Mouse (Mus musculus): Measurements from ENCODE around the gene Sprr2i. TPM values are rescaled to one million over a fixed set of nuclear protein-coding genes. Genes with fewer than 3 reads are reported as not detected.

Sprr2i gene
- polyA plus RNA-seq, 1 experiment from 2014 or later, result not detected

Other genes with a start within 250 kb of the Sprr2i start
- 0.05 TPM in 1 of 2 replicates, not detected in the other for gene Sprr2a1, start 192.2 kb upstream of the Sprr2i start, polyA plus RNA-seq (2016; fragmentation: Nextera tagmentation; extraction: Ambion mirVana)
- gene Sprr2a2, start 192.1 kb upstream of the Sprr2i start, polyA plus RNA-seq (2016; fragmentation: Nextera tagmentation; extraction: Ambion mirVana), result 0.19 TPM in 1 of 2 replicates, not detected in the other
- not detected in 2 replicates for gene Sprr2a3, start 122.6 kb upstream of the Sprr2i start, polyA plus RNA-seq (2016; fragmentation: Nextera tagmentation; extraction: Ambion mirVana)
- not detected in 2 replicates for gene Sprr2b, start 91.4 kb upstream of the Sprr2i start, polyA plus RNA-seq (2016; fragmentation: Nextera tagmentation; extraction: Ambion mirVana)
- not detected in 2 replicates for gene Sprr2d, start 68.9 kb upstream of the Sprr2i start, polyA plus RNA-seq (2016; fragmentation: Nextera tagmentation; extraction: Ambion mirVana)
- not detected in 2 replicates for gene Sprr2e, start 55.8 kb upstream of the Sprr2i start, polyA plus RNA-seq (2016; fragmentation: Nextera tagmentation; extraction: Ambion mirVana)
- not detected in 2 replicates for gene Sprr2f, start 42.8 kb upstream of the Sprr2i start, polyA plus RNA-seq (2016; fragmentation: Nextera tagmentation; extraction: Ambion mirVana)
- not detected in 2 replicates for gene Sprr2h, start 22.3 kb upstream of the Sprr2i start, polyA plus RNA-seq (2016; fragmentation: Nextera tagmentation; extraction: Ambion mirVana)
- not detected in 2 replicates for gene Sprr2j-ps, start 10.1 kb downstream of the Sprr2i start, polyA plus RNA-seq (2016; fragmentation: Nextera tagmentation; extraction: Ambion mirVana)
- 5.6 and 5.7 TPM in 2 replicates for gene Gm9774, start 21.4 kb downstream of the Sprr2i start, polyA plus RNA-seq (2016; fragmentation: Nextera tagmentation; extraction: Ambion mirVana)
- gene Sprr2k, start 24.6 kb downstream of the Sprr2i start, polyA plus RNA-seq (2016; fragmentation: Nextera tagmentation; extraction: Ambion mirVana), result not detected in 2 replicates
- not detected in 2 replicates for gene Sprr1b, start 30.8 kb downstream of the Sprr2i start, polyA plus RNA-seq (2016; fragmentation: Nextera tagmentation; extraction: Ambion mirVana)
- gene Sprr3, start 50.7 kb downstream of the Sprr2i start, polyA plus RNA-seq (2016; fragmentation: Nextera tagmentation; extraction: Ambion mirVana), result not detected in 2 replicates
- not detected in 2 replicates for gene Sprr1a, start 77.9 kb downstream of the Sprr2i start, polyA plus RNA-seq (2016; fragmentation: Nextera tagmentation; extraction: Ambion mirVana)
- not detected in 2 replicates for gene Sprr4, start 92.5 kb downstream of the Sprr2i start, polyA plus RNA-seq (2016; fragmentation: Nextera tagmentation; extraction: Ambion mirVana)
- gene 2310046K23Rik, start 126.5 kb downstream of the Sprr2i start, polyA plus RNA-seq (2016; fragmentation: Nextera tagmentation; extraction: Ambion mirVana), result not detected in 2 replicates
- 0.12 TPM in 1 of 2 replicates, not detected in the other for gene Ivl, start 165.7 kb downstream of the Sprr2i start, polyA plus RNA-seq (2016; fragmentation: Nextera tagmentation; extraction: Ambion mirVana)
- gene Smcp, start 181.0 kb downstream of the Sprr2i start, polyA plus RNA-seq (2016; fragmentation: Nextera tagmentation; extraction: Ambion mirVana), result not detected in 2 replicates
- gene 2210017I01Rik, start 199.5 kb downstream of the Sprr2i start, polyA plus RNA-seq (2016; fragmentation: Nextera tagmentation; extraction: Ambion mirVana), result not detected in 2 replicates
- not detected in 2 replicates for gene Lce6a, start 213.7 kb downstream of the Sprr2i start, polyA plus RNA-seq (2016; fragmentation: Nextera tagmentation; extraction: Ambion mirVana)
- not detected in 2 replicates for gene Lce1a1, start 240.3 kb downstream of the Sprr2i start, polyA plus RNA-seq (2016; fragmentation: Nextera tagmentation; extraction: Ambion mirVana)
- gene Lce1b, start 248.9 kb downstream of the Sprr2i start, polyA plus RNA-seq (2016; fragmentation: Nextera tagmentation; extraction: Ambion mirVana), result not detected in 2 replicates